Mouse (Mus musculus) embryonic facial prominence, embryonic 11.5 days (tissue): Measurements from ENCODE around the gene Slc45a2. TPM values are rescaled to one million over a fixed set of nuclear protein-coding genes. Genes with fewer than 3 reads are reported as not detected.

Experiments used
- ATAC-seq: fragments of 200-750 bp; cut with Nextera tagmentation; replicated peaks from 2 replicates; pipeline ENCODE4 v1.8.0; 2017; ENCODE audit warnings: low read depth; ENCODE audit not compliant: insufficient number of reproducible peaks, low FRiP score, low TSS enrichment
- DNase-seq: peaks from one replicate; pipeline ENCODE4 v3.0.0-alpha.2; 2015; ENCODE audit warnings: low spot score
- H3K27ac ChIP-seq: fragments of 300-500 bp; sonication (generic); replicated peaks from 2 replicates; pipeline ENCODE4 v1.5.1; 2014; ENCODE audit warnings: mild to moderate bottlenecking, low read depth, low read length, control low read depth
- H3K27me3 ChIP-seq: fragments of 300-500 bp; sonication (generic); 2 replicates; pipeline ENCODE4 v1.6.1; 2014; ENCODE audit warnings: mild to moderate bottlenecking, low read length, moderate library complexity, mixed read lengths; ENCODE audit not compliant: control insufficient read depth, insufficient read depth
- H3K36me3 ChIP-seq: fragments of 300-500 bp; sonication (generic); replicated peaks from 2 replicates; pipeline ENCODE4 v1.6.1; 2014; ENCODE audit warnings: low read depth, mild to moderate bottlenecking, low read length, moderate library complexity, mixed read lengths; ENCODE audit not compliant: control insufficient read depth, insufficient read depth
- H3K4me1 ChIP-seq: fragments of 300-500 bp; sonication (generic); 2 replicates; pipeline ENCODE4 v1.6.1; 2014; ENCODE audit warnings: low read length, mixed read lengths; ENCODE audit not compliant: control insufficient read depth, insufficient read depth
- H3K4me2 ChIP-seq: fragments of 300-500 bp; sonication (generic); 2 replicates; pipeline ENCODE4 v1.6.1; 2014; ENCODE audit warnings: low read depth, mild to moderate bottlenecking, control low read depth, low read length, moderate library complexity
- H3K4me3 ChIP-seq: fragments of 300-500 bp; sonication (generic); 2 replicates; pipeline ENCODE4 v1.5.1; 2014; ENCODE audit warnings: low read depth, low read length, control low read depth
- H3K9ac ChIP-seq: fragments of 300-500 bp; sonication (generic); replicated peaks from 2 replicates; pipeline ENCODE4 v1.6.1; 2014; ENCODE audit warnings: mild to moderate bottlenecking, control low read depth, low read length
- H3K9me3 ChIP-seq: fragments of 300-500 bp; sonication (generic); replicated peaks from 2 replicates; pipeline ENCODE4 v1.6.1; 2016; ENCODE audit warnings: mild to moderate bottlenecking, low read length, inconsistent platforms, mixed read lengths; ENCODE audit not compliant: control insufficient read depth
- whole genome bisulfite sequencing: fragments of 180-500 bp; shearing (Covaris S2); extraction: QIAGEN DNeasy Blood & Tissue Kit; methylation state at CpG from one replicate; pipeline ENCODE4 v1.1.7; 2014; 5-methylcytosine and 5-hydroxymethylcytosine counted together
- polyA plus RNA-seq: library from polyadenylated mRNA; unstranded; fragments of >200 nt; fragmentation: Nextera tagmentation; extraction: Ambion mirVana; gene quantifications from 2 replicates; pipeline ENCODE4 v1.2.1, GENCODE M21; 2014

The Slc45a2 gene
- 0.46 and 1.6 TPM in 2 replicates for polyA plus RNA-seq

GRCm38 (mm10) chr15:11000421-11000820 is at the start of gene Slc45a2:
Gene Slc45a2 (plus strand): TSS chr15:11000721.
- H3K9ac ChIP-seq, result no peak within 1 kb of the TSS
- no peak within 1 kb of the TSS for H3K4me2 ChIP-seq
- no peak; the same call in 1 of the 2 replicates for ATAC-seq
- DNase-seq, result no peak
- H3K27me3 ChIP-seq, result no peaks in the 10 kb centered on the region
- H3K9me3 ChIP-seq, result no peaks in the 10 kb centered on the region
- 55% methylated on average over 7 of the region's 7 CpGs for WGBS
- H3K4me1 ChIP-seq, result no peaks in the 10 kb centered on the region
- no peaks in the 10 kb centered on the region for H3K36me3 ChIP-seq
- no peak within 1 kb of the TSS for H3K27ac ChIP-seq
- no peak within 1 kb of the TSS for H3K4me3 ChIP-seq

GRCm38 (mm10) chr15:10951951-10952759 is 48.4 kb upstream of the Slc45a2 start, which contains the start of gene C1qtnf3:
Gene C1qtnf3 (plus strand): TSS chr15:10952332.
- H3K36me3 ChIP-seq, result no peaks in the 10 kb centered on the region
- H3K9me3 ChIP-seq, result no peaks in the 10 kb centered on the region
- no peaks in the 10 kb centered on the region for H3K4me1 ChIP-seq
- no peaks in the 10 kb centered on the region for H3K27me3 ChIP-seq
- DNase-seq (no peak), ATAC-seq (no peak)
- H3K27ac ChIP-seq, result no peak within 1 kb of the TSS
- no peak within 1 kb of the TSS for H3K4me3 ChIP-seq
- H3K4me2 ChIP-seq, result no peak within 1 kb of the TSS
- no peak within 1 kb of the TSS for H3K9ac ChIP-seq
- 83% methylated on average over 23 of the region's 23 CpGs for WGBS

GRCm38 (mm10) chr15:10952760-10953305 is 47.7 kb upstream of the Slc45a2 start:
- no peak for DNase-seq
- no peaks in the 10 kb centered on the region for H3K36me3 ChIP-seq
- ATAC-seq, result no peak
- no peaks in the 10 kb centered on the region for H3K27me3 ChIP-seq
- no peak overlapping the region for H3K9ac ChIP-seq
- no peak overlapping the region for H3K4me3 ChIP-seq
- no peak overlapping the region for H3K4me2 ChIP-seq
- no peak overlapping the region for H3K27ac ChIP-seq
- H3K4me1 ChIP-seq, result no peaks in the 10 kb centered on the region
- no peaks in the 10 kb centered on the region for H3K9me3 ChIP-seq
- WGBS, result 59% methylated on average over 4 of the region's 4 CpGs

- Histone ChIP-seq H3K36me3 (no peaks in the 10 kb centered on the region), H3K4me3 (no peak overlapping the region), H3K4me1 (no peaks in the 10 kb centered on the region), H3K4me2 (no peak overlapping the region), H3K9me3 (no peaks in the 10 kb centered on the region), H3K27me3 (no peaks in the 10 kb centered on the region), H3K9ac (no peak overlapping the region), H3K27ac (no peak overlapping the region)
- DNase-seq (no peak), ATAC-seq (no peak)
- 79% methylated on average over 1 of the region's 1 CpGs for WGBS
These were observed 47.1 kb upstream of the Slc45a2 start for GRCm38 (mm10) chr15:10953465-10953864.

GRCm38 (mm10) chr15:10954381-10955016 is 46.0 kb upstream of the Slc45a2 start:
- Histone ChIP-seq H3K36me3 (no peaks in the 10 kb centered on the region), H3K4me2 (no peak overlapping the region), H3K9me3 (no peaks in the 10 kb centered on the region), H3K4me3 (no peak overlapping the region), H3K27ac (no peak overlapping the region), H3K9ac (no peak overlapping the region), H3K4me1 (no peaks in the 10 kb centered on the region), H3K27me3 (no peaks in the 10 kb centered on the region)
- no peak for DNase-seq
- WGBS, result 87% methylated on average over 6 of the region's 6 CpGs
- ATAC-seq, result no peak

- Histone ChIP-seq H3K4me3 (no peak overlapping the region), H3K36me3 (no peaks in the 10 kb centered on the region), H3K27me3 (no peaks in the 10 kb centered on the region), H3K4me2 (no peak overlapping the region), H3K9me3 (no peaks in the 10 kb centered on the region), H3K27ac (no peak overlapping the region), H3K4me1 (no peaks in the 10 kb centered on the region), H3K9ac (no peak overlapping the region)
- no peak for ATAC-seq
- 65% methylated on average over 5 of the region's 5 CpGs for WGBS
- DNase-seq, result no peak
These were observed 45.4 kb upstream of the Slc45a2 start for GRCm38 (mm10) chr15:10955156-10955555.

GRCm38 (mm10) chr15:10956706-10957105 is 43.8 kb upstream of the Slc45a2 start:
- H3K9ac ChIP-seq, result no peak overlapping the region
- no peak overlapping the region for H3K4me3 ChIP-seq
- no peaks in the 10 kb centered on the region for H3K4me1 ChIP-seq
- 64% methylated on average over 3 of the region's 3 CpGs for WGBS
- no peaks in the 10 kb centered on the region for H3K9me3 ChIP-seq
- no peak overlapping the region for H3K27ac ChIP-seq
- no peaks in the 10 kb centered on the region for H3K36me3 ChIP-seq
- ATAC-seq, result no peak
- no peaks in the 10 kb centered on the region for H3K27me3 ChIP-seq
- H3K4me2 ChIP-seq, result no peak overlapping the region
- no peak for DNase-seq
